Mouse (Mus musculus): ENCODE results near the gene Wnt2b. TPM values are rescaled to one million over a fixed set of nuclear protein-coding genes. Genes with fewer than 3 reads are reported as not detected.

Wnt2b gene
- polyA plus RNA-seq, 1 experiment from 2014 or later = 1.3 TPM

GRCm38 (mm10) chr3:104929385-104929784 lies 32.3 kb downstream of the Wnt2b start:
- no peak overlapping the region for H3K27ac ChIP-seq (ENCODE audit: low read length)
- H3K4me2 ChIP-seq (ENCODE audit: low read depth, low read length) = no peak overlapping the region
- WGBS = 94% methylated on average over 6 of the region's 6 CpGs
- 0 out of 2 replicates have a peak, but pooled peaks cover 3% of the 10 kb centered on the region for H3K36me3 ChIP-seq (ENCODE audit: control insufficient read depth, insufficient read depth, low read length)
- H3K4me3 ChIP-seq (ENCODE audit: low read length) = no peak overlapping the region
- H3K4me1 ChIP-seq (ENCODE audit: control insufficient read depth, insufficient read depth, low read length) = 0 out of 2 replicates have a peak, but pooled peaks cover 3% of the 10 kb centered on the region
- H3K9ac ChIP-seq (ENCODE audit: low read depth, low read length) = no peak overlapping the region
- no peaks in the 10 kb centered on the region for H3K27me3 ChIP-seq (replicated peaks; ENCODE audit: control insufficient read depth, insufficient read depth, low read length)
- no peak for ATAC-seq
- H3K9me3 ChIP-seq (ENCODE audit: control insufficient read depth, low read length) = no peaks in the 10 kb centered on the region

- H3K27me3 ChIP-seq (replicated peaks; ENCODE audit: control insufficient read depth, insufficient read depth, low read length) = no peaks in the 10 kb centered on the region
- H3K4me1 ChIP-seq (ENCODE audit: control insufficient read depth, insufficient read depth, low read length) = no peaks in the 10 kb centered on the region
- WGBS = 52% methylated on average over 3 of the region's 3 CpGs
- no peak overlapping the region for H3K4me2 ChIP-seq (ENCODE audit: low read depth, low read length)
- H3K9ac ChIP-seq (ENCODE audit: low read depth, low read length) = no peak overlapping the region
- H3K4me3 ChIP-seq (ENCODE audit: low read length) = no peak overlapping the region
- H3K9me3 ChIP-seq (ENCODE audit: control insufficient read depth, low read length) = no peaks in the 10 kb centered on the region
- H3K36me3 ChIP-seq (ENCODE audit: control insufficient read depth, insufficient read depth, low read length) = peaks cover 5% of the 10 kb centered on the region
- ATAC-seq = no peak
- no peak overlapping the region for H3K27ac ChIP-seq (ENCODE audit: low read length)
These were observed 46.7 kb downstream of the Wnt2b start for GRCm38 (mm10) chr3:104914986-104915385.

GRCm38 (mm10) chr3:104909195-104909594 lies 52.5 kb downstream of the Wnt2b start:
- H3K36me3 ChIP-seq (ENCODE audit: control insufficient read depth, insufficient read depth, low read length) = peaks cover 2% of the 10 kb centered on the region; the same call in 1 of the 2 replicates
- 91% methylated on average over 6 of the region's 6 CpGs for WGBS
- H3K9me3 ChIP-seq (ENCODE audit: control insufficient read depth, low read length) = no peaks in the 10 kb centered on the region
- no peak overlapping the region for H3K4me3 ChIP-seq (ENCODE audit: low read length)
- H3K9ac ChIP-seq (ENCODE audit: low read depth, low read length) = no peak overlapping the region
- no peak overlapping the region for H3K4me2 ChIP-seq (ENCODE audit: low read depth, low read length)
- no peaks in the 10 kb centered on the region for H3K27me3 ChIP-seq (replicated peaks; ENCODE audit: control insufficient read depth, insufficient read depth, low read length)
- no peak for ATAC-seq
- H3K27ac ChIP-seq (ENCODE audit: low read length) = no peak overlapping the region
- no peaks in the 10 kb centered on the region for H3K4me1 ChIP-seq (ENCODE audit: control insufficient read depth, insufficient read depth, low read length)

GRCm38 (mm10) chr3:104906007-104906406 lies 55.7 kb downstream of the Wnt2b start:
- H3K4me1 ChIP-seq (ENCODE audit: control insufficient read depth, insufficient read depth, low read length) = no peaks in the 10 kb centered on the region
- ATAC-seq = no peak
- peaks cover 2% of the 10 kb centered on the region; the same call in 1 of the 2 replicates for H3K36me3 ChIP-seq (ENCODE audit: control insufficient read depth, insufficient read depth, low read length)
- no peak overlapping the region for H3K9ac ChIP-seq (ENCODE audit: low read depth, low read length)
- WGBS = 92% methylated on average over 3 of the region's 3 CpGs
- no peak overlapping the region for H3K4me3 ChIP-seq (ENCODE audit: low read length)
- H3K27ac ChIP-seq (ENCODE audit: low read length) = no peak overlapping the region
- H3K4me2 ChIP-seq (ENCODE audit: low read depth, low read length) = no peak overlapping the region
- no peaks in the 10 kb centered on the region for H3K27me3 ChIP-seq (replicated peaks; ENCODE audit: control insufficient read depth, insufficient read depth, low read length)
- no peaks in the 10 kb centered on the region for H3K9me3 ChIP-seq (ENCODE audit: control insufficient read depth, low read length)

DNA sequence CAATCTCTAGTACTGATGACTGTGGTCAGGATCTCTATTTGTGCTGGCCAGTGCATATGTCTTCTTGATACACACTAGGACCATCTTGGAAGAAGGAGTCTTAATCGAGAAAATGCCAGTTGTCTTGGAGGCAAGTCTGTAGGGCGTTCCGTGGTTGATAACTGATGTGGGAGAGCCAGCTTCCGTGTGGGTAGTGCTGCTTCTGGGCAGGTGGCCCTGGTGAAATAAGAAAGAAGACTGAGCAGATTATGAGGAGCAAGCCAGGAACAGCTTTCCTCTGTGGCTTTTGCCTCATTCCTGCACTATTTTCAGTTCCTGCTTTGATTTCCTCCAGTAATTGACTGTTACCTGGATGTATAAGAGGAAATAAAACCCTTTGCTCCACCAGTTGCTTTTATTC lies 56.3 kb downstream of the Wnt2b start:
- ATAC-seq = no peak
- WGBS = 94% methylated on average over 4 of the region's 4 CpGs
- Histone ChIP-seq H3K27ac (ENCODE audit: low read length) (no peak overlapping the region), H3K9ac (ENCODE audit: low read depth, low read length) (no peak overlapping the region), H3K4me3 (ENCODE audit: low read length) (no peak overlapping the region), H3K9me3 (ENCODE audit: control insufficient read depth, low read length) (no peaks in the 10 kb centered on the region), H3K27me3 (replicated peaks; ENCODE audit: control insufficient read depth, insufficient read depth, low read length) (no peaks in the 10 kb centered on the region), H3K4me1 (ENCODE audit: control insufficient read depth, insufficient read depth, low read length) (no peaks in the 10 kb centered on the region), H3K36me3 (ENCODE audit: control insufficient read depth, insufficient read depth, low read length) (no peaks in the 10 kb centered on the region; the same call in 1 of the 2 replicates), H3K4me2 (ENCODE audit: low read depth, low read length) (no peak overlapping the region)

DNA sequence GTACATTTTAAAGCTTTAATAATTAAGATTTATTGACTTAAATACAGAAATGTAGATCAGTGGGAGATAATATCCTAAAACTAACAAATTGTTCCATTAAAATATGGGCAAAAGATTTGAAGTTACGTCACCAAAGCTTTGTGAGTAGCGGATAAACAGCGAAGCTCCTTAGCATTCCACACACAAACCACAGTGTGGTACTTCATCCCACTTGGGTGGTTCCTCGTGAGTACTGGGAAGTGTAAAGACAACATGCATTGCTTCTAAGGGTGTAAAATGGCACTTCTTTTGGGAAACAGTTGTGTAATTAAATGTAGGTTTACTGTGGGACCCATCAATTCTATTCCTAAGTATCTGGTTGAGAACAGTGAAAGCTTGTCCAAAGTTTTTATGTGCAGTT lies 60.6 kb downstream of the Wnt2b start:
- Histone ChIP-seq H3K4me1 (ENCODE audit: control insufficient read depth, insufficient read depth, low read length) (no peaks in the 10 kb centered on the region), H3K4me3 (ENCODE audit: low read length) (no peak overlapping the region), H3K27ac (ENCODE audit: low read length) (no peak overlapping the region), H3K27me3 (replicated peaks; ENCODE audit: control insufficient read depth, insufficient read depth, low read length) (no peaks in the 10 kb centered on the region), H3K9me3 (ENCODE audit: control insufficient read depth, low read length) (no peaks in the 10 kb centered on the region), H3K9ac (ENCODE audit: low read depth, low read length) (no peak overlapping the region), H3K36me3 (ENCODE audit: control insufficient read depth, insufficient read depth, low read length) (no peaks in the 10 kb centered on the region), H3K4me2 (ENCODE audit: low read depth, low read length) (no peak overlapping the region)
- 94% methylated on average over 4 of the region's 4 CpGs for WGBS
- no peak for ATAC-seq

- no peak for ATAC-seq
- H3K9me3 ChIP-seq (ENCODE audit: control insufficient read depth, low read length) = no peaks in the 10 kb centered on the region
- H3K27ac ChIP-seq (ENCODE audit: low read length) = no peak overlapping the region
- no peak overlapping the region for H3K4me3 ChIP-seq (ENCODE audit: low read length)
- 77% methylated on average over 3 of the region's 3 CpGs for WGBS
- no peak overlapping the region for H3K4me2 ChIP-seq (ENCODE audit: low read depth, low read length)
- no peaks in the 10 kb centered on the region for H3K4me1 ChIP-seq (ENCODE audit: control insufficient read depth, insufficient read depth, low read length)
- H3K36me3 ChIP-seq (ENCODE audit: control insufficient read depth, insufficient read depth, low read length) = no peaks in the 10 kb centered on the region
- no peaks in the 10 kb centered on the region for H3K27me3 ChIP-seq (replicated peaks; ENCODE audit: control insufficient read depth, insufficient read depth, low read length)
- H3K9ac ChIP-seq (ENCODE audit: low read depth, low read length) = no peak overlapping the region
These were observed 65.6 kb downstream of the Wnt2b start for GRCm38 (mm10) chr3:104896141-104896540.

Other genes with a start within 250 kb of the Wnt2b start
- gene Ppm1j, start 180.9 kb downstream of the Wnt2b start, polyA plus RNA-seq (2015; fragmentation: Nextera tagmentation; extraction: Ambion mirVana) = 4.3 and 5.2 TPM in 2 replicates
- gene Fam19a3, start 180.1 kb downstream of the Wnt2b start, polyA plus RNA-seq (2015; fragmentation: Nextera tagmentation; extraction: Ambion mirVana) = 0.06 and 0.09 TPM in 2 replicates
- gene Rhoc, start 173.5 kb downstream of the Wnt2b start, polyA plus RNA-seq (2015; fragmentation: Nextera tagmentation; extraction: Ambion mirVana) = 171 and 184 TPM in 2 replicates
- gene Mov10, start 143.4 kb downstream of the Wnt2b start, polyA plus RNA-seq (2015; fragmentation: Nextera tagmentation; extraction: Ambion mirVana) = 139 and 161 TPM in 2 replicates
- gene St7l, start 97.9 kb downstream of the Wnt2b start, polyA plus RNA-seq (2015; fragmentation: Nextera tagmentation; extraction: Ambion mirVana) = 37.0 and 37.8 TPM in 2 replicates
- gene Capza1, start 97.4 kb downstream of the Wnt2b start, polyA plus RNA-seq (2015; fragmentation: Nextera tagmentation; extraction: Ambion mirVana) = 200 TPM in 2 replicates
- gene Cttnbp2nl, start 91.2 kb upstream of the Wnt2b start, polyA plus RNA-seq (2015; fragmentation: Nextera tagmentation; extraction: Ambion mirVana) = 17.7 and 19.0 TPM in 2 replicates
- not detected in 2 replicates for gene 4930564D02Rik, start 104.9 kb upstream of the Wnt2b start, polyA plus RNA-seq (2015; fragmentation: Nextera tagmentation; extraction: Ambion mirVana)

All from intestine, embryonic 16.5 days (tissue).